Comparison of ENCODE assay signal across 7 mouse cellular contexts in the genomic region with DNA sequence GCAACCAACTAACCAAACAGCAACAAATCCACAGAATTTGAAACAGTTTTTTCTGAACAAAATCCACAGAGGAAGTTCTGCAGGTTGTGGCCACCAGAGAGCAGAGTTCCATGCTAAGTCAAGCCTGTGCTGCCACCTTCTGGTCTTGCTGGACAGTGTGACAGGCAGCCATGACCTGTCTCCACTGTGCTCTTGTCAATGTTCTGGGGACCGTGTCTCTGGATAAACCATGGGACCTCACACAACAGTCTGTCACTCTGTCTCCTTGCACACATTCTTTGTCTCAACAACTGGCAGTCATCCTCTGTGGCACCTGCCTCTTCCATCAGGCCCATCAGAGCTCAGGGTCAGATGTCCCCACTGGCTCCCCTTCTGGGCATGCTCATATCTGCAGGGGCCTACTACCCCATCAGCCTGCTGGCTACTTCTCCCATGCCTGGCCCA. TPM values are rescaled to one million over a fixed set of nuclear protein-coding genes. Genes with fewer than 3 reads are reported as not detected.
DNase-seq lines count a peak whose midpoint lies in the region; ATAC-seq and TF ChIP-seq lines count a peak whose summit lies in the region.

No protein-coding gene starts in this region.

- TF ChIP-seq CTCF in spleen, adult 2 months (IDR thresholded peaks at IDR 0.05; ENCODE audit: extremely low read depth, insufficient read depth, insufficient read length, insufficient replicate concordance) = peak; percentile 97; the same call in 1 of the 2 replicates

- peaks cover 8% of the 10 kb centered on the region for H3K4me1 ChIP-seq in intestine, embryonic 15.5 days (replicated peaks)
- H3K4me1 ChIP-seq in midbrain, embryonic 12.5 days = no peaks in the 10 kb centered on the region
- 0 out of 2 replicates have a peak, but pooled peaks cover 3% of the 10 kb centered on the region for H3K4me1 ChIP-seq in spleen, adult 2 months (ENCODE audit: control insufficient read depth, insufficient read depth, insufficient read length)

- no peak overlapping the region for H3K4me2 ChIP-seq in intestine, embryonic 15.5 days (replicated peaks)
- no peak overlapping the region for H3K4me2 ChIP-seq in midbrain, embryonic 12.5 days (replicated peaks)

- peak; percentile 88 for DNase-seq in ZHBTc4 (ENCODE audit: low read depth, low spot score)
- DNase-seq in cerebellum, postnatal 10 days = peak; percentile 88 to 91
- peak; percentile 47 to 51 for DNase-seq in gastrocnemius, adult 8-10 months (ENCODE audit: low spot score in 2 of 2)
- peak; percentile 76 to 82 for DNase-seq in left cerebral cortex, postnatal 14 days (ENCODE audit: low spot score in 2 of 2)
- DNase-seq in spleen, adult 2 months (ENCODE audit: low read depth in 1 of 2, low spot score in 2 of 2) = peak; percentile 60 to 75

- intact Hi-C loops in left cerebral cortex, postnatal 14 days (cut with DNase I) = loop anchor here (2.0 kb wide), 1 partner anchor 135 kb away; no protein-coding TSS in a partner anchor

- no peak overlapping the region for H3K4me3 ChIP-seq in intestine, embryonic 15.5 days (replicated peaks)
- H3K4me3 ChIP-seq in midbrain, embryonic 12.5 days = no peak overlapping the region
- no peak overlapping the region for H3K4me3 ChIP-seq in spleen, adult 2 months (ENCODE audit: extremely low read depth, insufficient read depth, insufficient read length)

- no peak overlapping the region for H3K9ac ChIP-seq in intestine, embryonic 15.5 days
- no peak overlapping the region for H3K9ac ChIP-seq in midbrain, embryonic 12.5 days (replicated peaks)

- H3K36me3 ChIP-seq in intestine, embryonic 15.5 days = no peaks in the 10 kb centered on the region; the same call in 1 of the 2 replicates
- peaks cover 17% of the 10 kb centered on the region; the same call in 1 of the 2 replicates for H3K36me3 ChIP-seq in midbrain, embryonic 12.5 days
- H3K36me3 ChIP-seq in spleen, adult 2 months (ENCODE audit: control insufficient read depth, insufficient read depth, low read length) = no peaks in the 10 kb centered on the region

- WGBS in intestine, embryonic 15.5 days = 23% methylated on average over 1 of the region's 1 CpGs
- WGBS in midbrain, embryonic 12.5 days = 19% methylated on average over 1 of the region's 1 CpGs
- WGBS in spleen, adult 2 months = 19% methylated on average over 1 of the region's 1 CpGs

- no peak for TF ChIP-seq POLR2A in spleen, adult 2 months (IDR thresholded peaks at IDR 0.05; ENCODE audit: low read depth, low read length)

- H3K27me3 ChIP-seq in intestine, embryonic 15.5 days (replicated peaks) = no peaks in the 10 kb centered on the region
- H3K27me3 ChIP-seq in midbrain, embryonic 12.5 days = no peaks in the 10 kb centered on the region
- H3K27me3 ChIP-seq in spleen, adult 2 months (ENCODE audit: control insufficient read depth, insufficient read depth, low read length) = no peaks in the 10 kb centered on the region

- H3K27ac ChIP-seq in intestine, embryonic 15.5 days = no peak overlapping the region
- no peak overlapping the region for H3K27ac ChIP-seq in midbrain, embryonic 12.5 days (replicated peaks)
- no peak overlapping the region for H3K27ac ChIP-seq in spleen, adult 2 months (ENCODE audit: insufficient read depth, low read length)

- peak; percentile 72 for ATAC-seq in intestine, embryonic 15.5 days
- peak; percentile 54; the same call in 1 of the 2 replicates for ATAC-seq in midbrain, embryonic 12.5 days (ENCODE audit: low FRiP score, low read depth)

- no peaks in the 10 kb centered on the region for H3K9me3 ChIP-seq in intestine, embryonic 15.5 days
- H3K9me3 ChIP-seq in midbrain, embryonic 12.5 days = no peaks in the 10 kb centered on the region

RNA-seq across cellular contexts. Expression of a gene that starts 27.2 kb away (rescaled TPM):
- total RNA-seq in gastrocnemius, adult 8-10 months (2022) = 1 to 10 TPM; 2.3 to 5.4 (median 3.6) TPM
- polyA plus RNA-seq in intestine, embryonic 15.5 days (2015; fragmentation: Nextera tagmentation; extraction: Ambion mirVana) = 4.2 and 5.1 TPM in 2 replicates
- 1 to 10 TPM; 6.2 to 7.0 TPM for total RNA-seq in left cerebral cortex, postnatal 14 days (2021)
- 5.9 and 6.3 TPM in 2 replicates for polyA plus RNA-seq in midbrain, embryonic 12.5 days (2016; fragmentation: Nextera tagmentation; extraction: Ambion mirVana)
- 0.47 and 0.78 TPM in 2 replicates for polyA plus RNA-seq in spleen, adult 2 months (2012; rRNA removed)

RNA-seq across cellular contexts. Expression of a gene that starts 42.8 kb away (rescaled TPM):
- 100 to 1,000 TPM; 268 to 367 (median 304) TPM for total RNA-seq in gastrocnemius, adult 8-10 months (2022)
- 84.8 and 96.2 TPM in 2 replicates for polyA plus RNA-seq in intestine, embryonic 15.5 days (2015; fragmentation: Nextera tagmentation; extraction: Ambion mirVana)
- 1 to 10 TPM; 3.2 to 4.2 TPM for total RNA-seq in left cerebral cortex, postnatal 14 days (2021)
- 27.1 and 29.4 TPM in 2 replicates for polyA plus RNA-seq in midbrain, embryonic 12.5 days (2016; fragmentation: Nextera tagmentation; extraction: Ambion mirVana)
- 16.1 and 23.1 TPM in 2 replicates for polyA plus RNA-seq in spleen, adult 2 months (2012; rRNA removed)
